Mouse (Mus musculus) kidney, adult 9 months (tissue): ENCODE measurements around the gene Rps18.
"Not testable (repeated sequence)": the region's sequence is repeated elsewhere in the genome, so short reads cannot be mapped to it uniquely, and the experiment has no call there.

ENCODE experiments used
- DNase-seq: peaks from one replicate; pipeline ENCODE4 v3.0.0; 2022

The Rps18 gene

DNA sequence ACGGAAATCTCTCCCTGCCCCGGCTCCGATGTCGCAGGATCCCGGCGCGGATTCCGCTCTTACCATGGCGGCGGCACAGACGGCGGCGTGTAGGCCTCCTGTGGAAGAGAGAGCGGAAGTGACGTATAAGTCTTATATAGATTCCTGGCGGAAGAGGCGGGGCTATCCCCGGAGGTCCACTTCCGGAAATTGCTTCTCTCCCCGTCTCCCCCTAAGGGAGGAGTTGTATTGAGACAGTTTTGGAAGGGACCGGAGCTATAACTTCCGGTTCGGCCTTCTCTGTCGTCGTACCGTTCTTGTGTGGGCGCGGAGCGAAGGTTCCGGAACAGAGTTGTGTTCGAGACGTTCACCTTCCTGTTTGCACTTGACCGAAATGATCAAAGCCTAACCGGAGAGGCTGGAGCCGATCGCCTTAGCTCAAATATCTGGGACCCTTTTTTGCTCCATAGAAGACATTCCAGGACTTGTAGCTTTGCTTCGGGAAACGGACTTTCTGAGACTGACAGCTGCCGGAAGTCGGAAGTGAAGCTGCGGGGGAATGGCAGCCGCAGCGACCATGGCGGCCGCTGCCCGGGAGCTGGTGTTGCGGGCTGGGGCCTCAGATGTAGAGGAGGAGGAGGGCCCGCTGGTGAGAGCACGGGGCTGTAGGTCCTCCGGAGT, at the start of gene Rps18, which contains the start of gene Vps52:
Rps18 (minus strand) TSS at position 447 of the 660 bp plus-strand sequence.
Vps52 (plus strand) TSS at position 258 of the 660 bp plus-strand sequence.
- peak; percentile 99 for DNase-seq

DNA sequence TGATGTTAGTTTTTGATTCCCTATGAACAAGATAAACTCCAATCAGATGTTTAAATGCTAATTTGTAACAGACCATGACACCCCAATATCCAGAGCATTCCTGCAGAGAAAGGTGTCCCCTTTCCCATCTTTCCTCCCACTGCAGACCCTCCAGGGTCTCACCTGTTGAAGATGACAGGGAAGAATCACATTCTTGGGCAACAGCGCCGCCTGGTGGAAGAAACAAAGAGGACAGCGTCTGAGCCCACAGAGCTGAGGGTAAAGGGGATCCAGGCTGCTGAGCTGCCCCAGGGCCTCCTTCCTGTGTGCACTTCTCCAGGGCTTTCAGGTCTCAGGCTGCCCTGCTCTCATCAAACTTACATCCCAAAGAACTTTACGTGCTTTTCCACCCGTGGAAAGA, 47.6 kb upstream of the Rps18 start:
- peak; percentile 44 for DNase-seq

DNA sequence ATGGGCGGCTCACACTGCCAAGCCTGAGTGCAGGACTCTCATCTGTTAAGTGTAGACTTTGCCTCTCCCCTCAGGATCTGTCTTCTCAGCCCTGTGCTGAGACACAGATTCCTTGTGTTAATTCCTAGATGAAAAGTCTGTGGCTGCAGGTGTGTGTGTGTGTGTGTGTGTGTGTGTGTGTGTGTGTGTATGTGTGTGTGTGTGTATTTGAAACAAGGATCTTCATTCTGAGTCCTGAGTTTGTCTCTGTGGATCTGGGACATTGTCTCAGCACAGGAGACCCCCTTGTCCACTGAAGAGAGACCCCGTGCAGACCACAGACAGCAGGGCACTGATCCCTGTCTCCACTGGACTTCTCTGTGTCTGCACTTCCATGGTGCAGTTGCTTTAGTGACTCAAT, 45.0 kb upstream of the Rps18 start:
- not testable (repeated sequence) for DNase-seq

DNA sequence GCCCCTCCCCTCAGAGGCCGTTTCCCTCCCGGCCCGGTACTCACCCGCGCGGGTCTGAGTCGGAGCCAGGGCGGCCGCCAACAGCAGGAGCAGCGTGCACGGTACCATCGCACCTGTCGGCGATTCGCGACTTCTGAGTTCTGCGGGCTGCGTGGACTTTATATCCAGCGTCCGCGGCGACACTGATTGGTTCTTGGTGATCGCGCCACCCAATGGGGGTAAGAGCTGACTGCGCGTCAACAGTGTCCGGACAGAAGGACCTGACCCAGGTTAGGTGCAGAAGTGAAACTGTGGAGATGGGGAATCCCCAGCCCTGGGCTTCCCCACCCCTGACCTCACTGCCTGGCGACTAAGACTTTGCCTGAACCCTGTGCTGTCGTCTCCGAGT, 44.3 kb upstream of the Rps18 start, which contains the start of gene H2-K1:
H2-K1 (minus strand) TSS at position 198 of the 388 bp plus-strand sequence.
- peak; percentile 97 for DNase-seq

DNA sequence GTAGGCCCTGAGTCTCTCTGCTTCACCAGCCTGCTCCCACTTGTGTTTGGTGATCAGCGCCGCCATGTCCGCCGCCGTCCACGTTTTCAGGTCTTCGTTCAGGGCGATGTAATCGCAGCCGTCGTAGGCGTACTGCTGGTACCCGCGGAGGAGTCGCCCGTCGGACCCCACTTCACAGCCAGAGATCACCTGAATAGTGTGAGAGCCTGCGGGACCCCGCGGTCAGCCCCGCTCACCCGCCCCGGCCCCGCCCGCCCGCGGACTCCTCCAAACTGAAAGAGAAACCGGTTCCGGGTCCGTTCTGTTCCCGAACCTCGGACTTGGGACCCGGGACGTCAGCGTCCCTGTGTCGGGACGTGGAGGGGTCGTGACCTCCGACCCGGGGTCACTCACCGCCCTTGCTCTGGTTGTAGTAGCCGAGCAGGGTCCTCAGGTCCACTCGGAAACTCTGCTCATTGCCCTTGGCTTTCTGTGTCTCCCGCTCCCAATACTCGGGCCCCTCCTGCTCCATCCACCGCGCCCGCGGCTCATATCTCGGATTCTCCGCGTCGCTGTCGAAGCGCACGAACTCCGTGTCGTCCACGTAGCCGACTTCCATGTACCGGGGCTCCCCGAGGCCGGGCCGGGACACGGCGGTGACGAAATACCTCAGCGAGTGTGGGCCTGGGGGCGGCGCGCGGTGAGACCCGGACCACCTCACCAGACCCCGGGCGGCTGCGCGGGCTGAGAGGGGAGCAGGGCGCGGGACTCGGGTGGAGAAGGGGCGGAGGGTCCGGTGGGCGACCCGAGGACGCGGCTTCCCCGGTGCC, 43.7 kb upstream of the Rps18 start:
- peak; percentile 51 for DNase-seq

DNA sequence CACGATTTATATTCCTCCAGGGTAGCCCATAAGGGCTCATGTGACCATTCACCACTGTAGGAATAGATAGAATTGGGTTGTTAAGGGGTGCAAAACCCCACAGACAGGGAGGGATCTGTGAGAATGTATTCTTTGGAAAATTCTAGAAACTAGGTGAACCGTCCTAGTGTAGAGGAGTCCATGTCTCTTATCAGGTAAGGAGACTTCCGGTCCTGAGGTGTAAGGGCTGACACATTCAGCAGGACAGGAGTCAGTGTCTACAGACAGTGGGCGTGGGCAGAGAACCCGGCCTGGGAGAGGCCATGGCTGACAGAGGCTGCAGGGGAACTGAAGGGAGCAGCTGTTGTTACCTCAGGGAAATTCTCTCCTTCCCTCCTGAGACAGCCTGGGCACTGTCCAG, 42.9 kb upstream of the Rps18 start:
- not testable (repeated sequence) for DNase-seq

DNA sequence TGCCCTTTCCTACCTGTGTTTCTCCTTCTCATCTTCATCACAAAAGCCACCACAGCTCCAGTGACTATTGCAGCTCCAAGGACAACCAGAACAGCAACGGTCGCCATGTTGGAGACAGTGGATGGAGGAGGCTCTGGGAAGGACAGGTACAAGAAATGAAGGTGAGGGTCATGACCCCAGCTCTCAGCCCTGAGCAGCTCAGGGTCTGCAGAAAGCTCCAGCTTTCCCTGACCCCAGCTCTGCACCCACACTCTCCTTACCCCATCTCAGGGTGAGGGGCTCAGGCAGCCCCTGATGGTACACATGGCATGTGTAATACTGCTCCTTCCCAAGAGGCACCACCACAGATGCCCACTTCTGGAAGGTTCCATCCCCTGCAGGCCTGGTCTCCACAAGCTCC, 41.2 kb upstream of the Rps18 start:
- DNase-seq = not testable (repeated sequence)

DNA sequence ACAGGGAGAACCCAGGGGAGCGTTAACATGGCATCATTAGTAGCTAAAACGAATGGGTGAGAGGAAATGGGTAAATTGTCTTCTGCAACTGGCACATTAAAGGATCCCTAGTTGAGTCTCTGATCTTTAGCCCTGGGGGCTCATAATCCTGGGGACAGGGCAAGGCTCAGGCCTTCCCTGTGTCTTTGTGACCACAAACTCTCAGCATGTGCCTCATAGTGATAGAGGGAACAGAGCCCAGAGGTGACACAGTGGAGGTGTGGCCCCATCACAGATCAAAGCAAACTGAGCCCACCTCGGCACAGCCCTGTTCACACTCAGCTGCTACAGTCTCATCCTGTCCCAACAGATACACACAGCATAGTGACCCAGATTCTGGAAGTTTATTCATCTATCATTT, 39.9 kb upstream of the Rps18 start:
- no peak for DNase-seq

DNA sequence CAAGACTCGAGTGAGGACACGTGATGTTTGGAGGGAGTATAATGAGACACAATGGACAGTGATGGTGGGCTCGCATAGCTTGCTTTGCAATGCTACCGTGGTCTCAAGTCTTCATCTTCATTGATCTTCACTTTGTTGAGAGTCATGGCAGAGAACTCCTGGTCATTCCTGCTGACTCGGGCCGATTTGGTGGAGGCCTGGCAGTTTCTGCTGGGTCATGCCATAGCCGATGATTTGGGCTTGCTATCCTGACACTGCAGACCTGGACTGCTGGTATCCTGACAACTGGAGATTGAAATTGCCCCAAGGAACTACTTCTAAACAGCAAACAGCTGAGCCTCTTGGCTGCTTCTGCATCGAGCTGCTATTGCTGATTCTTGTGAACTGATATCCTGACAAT, 39.2 kb upstream of the Rps18 start:
- no peak for DNase-seq

DNA sequence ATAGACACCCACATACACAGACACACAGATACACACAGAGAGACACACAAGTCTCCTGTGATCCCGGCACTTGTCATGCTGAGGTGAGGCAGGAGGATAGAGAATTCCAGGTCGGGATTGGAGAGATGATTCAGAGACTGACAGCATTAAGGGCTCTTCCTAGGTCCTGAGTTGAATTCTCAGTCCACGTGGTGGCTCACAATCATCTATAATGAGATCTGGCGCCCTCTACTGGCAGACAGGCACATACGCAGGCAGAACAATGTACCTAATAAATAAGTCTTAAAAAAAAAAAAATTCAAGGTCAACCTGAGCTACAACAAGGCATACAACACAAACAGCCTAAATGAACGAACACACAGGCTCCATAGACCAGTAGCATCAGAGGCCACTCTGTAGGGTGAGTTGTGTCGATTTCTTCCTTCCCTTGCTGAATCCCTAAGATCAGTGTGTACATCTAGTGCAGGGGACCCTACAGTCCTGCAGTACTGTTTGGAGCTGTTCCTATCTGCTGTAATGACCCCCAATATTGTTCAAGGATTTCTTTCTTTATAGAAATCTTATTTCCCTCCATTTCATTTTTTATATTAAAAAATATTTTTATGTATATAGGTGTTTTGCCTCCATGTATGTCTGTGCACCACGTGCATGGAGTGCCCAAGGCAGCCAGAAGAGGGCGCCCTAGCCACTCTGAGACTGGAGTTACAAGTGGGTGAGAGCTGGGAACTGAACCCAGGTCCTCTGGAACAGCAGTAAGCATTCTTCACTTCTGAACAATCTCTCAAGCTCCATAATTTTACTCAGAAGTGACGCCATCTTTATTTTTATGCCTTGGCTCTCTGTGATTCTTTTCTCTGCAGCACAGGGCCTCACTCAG, 36.2 kb upstream of the Rps18 start:
- peak; percentile 69 for DNase-seq

DNA sequence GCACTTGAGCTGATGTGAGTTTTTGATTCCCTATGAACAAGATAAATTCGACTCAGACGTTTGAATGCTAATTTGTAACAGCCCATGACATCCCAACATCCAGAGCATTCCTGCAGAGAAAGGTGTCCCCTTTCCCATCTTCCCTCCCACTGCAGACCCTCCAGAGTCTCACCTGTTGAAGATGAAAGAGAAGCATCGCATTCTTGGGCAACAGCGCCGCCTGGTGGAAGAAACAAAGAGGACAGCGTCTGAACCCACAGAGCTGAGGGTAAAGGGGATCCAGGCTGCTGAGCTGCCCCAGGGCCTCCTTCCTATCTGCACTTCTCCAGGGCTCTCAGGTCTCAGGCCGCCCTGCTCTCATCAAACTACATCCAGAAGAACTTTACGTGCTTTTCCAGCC, 26.3 kb upstream of the Rps18 start:
- DNase-seq = peak; percentile 72

DNA sequence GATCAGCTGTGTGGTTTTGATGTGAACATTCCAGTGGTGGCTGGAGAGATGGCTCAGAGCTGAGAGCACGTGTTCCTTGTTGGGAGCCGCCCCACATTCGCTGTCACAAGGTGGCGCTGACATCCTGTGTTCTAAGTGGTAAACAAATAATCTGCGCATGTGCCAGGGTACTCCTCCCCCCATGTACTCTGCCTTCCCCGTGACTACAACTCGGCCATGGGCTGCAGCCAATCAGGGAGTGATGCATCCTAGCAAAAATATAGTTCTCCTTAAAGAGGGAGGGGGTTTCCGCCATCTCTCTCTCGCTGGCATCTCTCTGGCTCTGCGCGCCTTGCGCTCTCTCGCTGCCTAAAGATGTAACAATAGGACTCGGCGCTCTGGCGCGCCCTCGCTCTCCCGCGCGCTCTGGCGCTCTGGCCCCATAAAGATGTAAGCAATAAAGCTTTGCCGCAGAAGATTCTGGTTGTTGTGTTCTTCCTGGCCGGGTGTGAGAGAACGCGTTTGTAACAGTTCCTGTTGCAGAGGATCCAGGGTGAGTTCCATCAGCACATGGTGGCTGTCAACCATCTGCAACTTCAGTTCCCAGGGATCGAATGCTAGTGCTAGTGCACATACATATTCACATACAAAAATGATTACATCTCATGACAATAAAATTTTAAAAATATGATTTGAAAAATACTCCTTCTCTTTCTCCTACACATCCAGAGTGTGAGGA, 25.6 kb upstream of the Rps18 start:
- DNase-seq = peak; percentile 97

DNA sequence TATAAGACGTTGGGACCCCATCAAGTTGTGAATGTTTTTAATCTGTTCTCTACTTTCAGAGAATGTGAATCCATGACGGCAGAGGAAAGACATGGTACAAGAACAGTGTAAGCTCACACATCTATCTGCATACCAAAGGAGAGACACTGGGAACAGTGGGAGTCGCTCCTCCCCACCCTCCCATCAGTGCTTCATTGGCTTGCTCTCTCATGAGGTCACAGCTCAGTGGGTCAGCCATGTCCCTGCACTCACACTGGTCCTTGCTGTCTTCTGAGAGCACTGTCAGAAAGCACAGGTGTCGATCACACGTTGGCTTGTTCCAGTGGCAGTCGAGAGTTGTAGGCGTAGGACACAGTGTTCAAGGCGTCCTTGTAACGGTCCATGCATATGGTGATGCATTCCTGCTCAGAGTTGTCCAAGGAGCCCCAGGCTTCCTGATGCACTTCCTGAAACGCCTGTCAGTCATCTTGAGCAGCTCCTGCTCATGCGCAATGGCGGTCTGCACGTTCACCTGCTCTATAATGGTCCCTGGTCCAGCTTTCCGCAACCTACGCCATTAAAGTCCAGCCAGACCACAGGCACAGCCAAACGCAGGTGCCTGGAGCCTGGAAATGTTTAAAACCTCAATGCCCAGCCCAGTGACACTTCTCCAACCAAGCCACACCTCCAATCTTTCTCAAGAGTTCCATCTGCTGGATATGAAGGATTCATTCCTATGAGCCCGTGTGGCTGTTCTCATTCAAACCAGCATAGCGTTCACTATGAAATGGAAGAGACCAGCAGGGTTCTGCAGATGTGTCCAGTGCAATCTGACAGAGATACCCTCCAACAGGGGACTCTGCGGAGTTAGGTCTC, 24.6 kb upstream of the Rps18 start:
- no peak for DNase-seq

DNA sequence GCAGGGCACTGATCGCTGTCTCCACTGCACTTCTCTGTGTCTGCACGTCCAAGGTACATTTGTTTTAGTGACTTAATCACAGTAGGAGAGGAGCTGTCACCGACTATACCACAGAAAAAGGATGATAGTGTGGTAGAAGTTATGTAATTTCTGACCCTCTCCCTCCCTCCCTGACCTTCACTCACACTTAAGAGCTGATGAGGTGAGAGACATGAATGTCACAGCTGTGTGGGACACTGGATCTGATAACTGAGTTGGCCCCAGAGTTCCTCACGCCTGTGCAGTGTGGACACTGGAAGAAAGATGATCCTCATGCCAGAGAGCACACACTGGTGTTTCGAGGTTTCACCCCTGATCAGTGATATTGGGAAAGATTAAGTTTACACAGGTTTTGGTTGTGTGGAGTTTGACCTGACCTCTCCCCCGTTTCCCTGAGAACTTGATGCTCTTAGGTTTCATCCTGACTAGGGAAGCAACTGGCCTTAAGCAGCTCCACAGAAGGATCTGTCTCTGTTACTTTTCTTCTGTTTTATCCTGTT, 23.8 kb upstream of the Rps18 start:
- DNase-seq = no peak

DNA sequence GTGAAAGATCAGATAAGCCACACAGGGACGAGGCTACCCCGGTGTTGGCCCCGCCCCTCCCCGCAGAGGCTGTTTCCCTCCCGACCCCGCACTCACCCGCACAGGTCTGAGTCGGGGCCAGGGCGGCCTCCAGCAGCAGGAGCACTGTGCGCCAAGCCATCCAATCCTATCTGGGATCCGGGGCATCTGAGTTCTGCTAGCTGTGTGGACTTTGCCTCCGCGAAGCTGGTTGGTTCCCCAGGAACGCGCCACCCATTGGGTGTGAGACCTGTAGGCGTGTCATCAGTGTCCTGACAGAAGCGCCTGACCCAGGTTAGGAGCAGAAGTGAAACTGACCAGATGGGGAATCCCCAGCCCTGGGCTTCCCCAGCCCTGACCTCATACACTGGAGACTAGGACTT, 22.8 kb upstream of the Rps18 start:
- peak; percentile 98 for DNase-seq

DNA sequence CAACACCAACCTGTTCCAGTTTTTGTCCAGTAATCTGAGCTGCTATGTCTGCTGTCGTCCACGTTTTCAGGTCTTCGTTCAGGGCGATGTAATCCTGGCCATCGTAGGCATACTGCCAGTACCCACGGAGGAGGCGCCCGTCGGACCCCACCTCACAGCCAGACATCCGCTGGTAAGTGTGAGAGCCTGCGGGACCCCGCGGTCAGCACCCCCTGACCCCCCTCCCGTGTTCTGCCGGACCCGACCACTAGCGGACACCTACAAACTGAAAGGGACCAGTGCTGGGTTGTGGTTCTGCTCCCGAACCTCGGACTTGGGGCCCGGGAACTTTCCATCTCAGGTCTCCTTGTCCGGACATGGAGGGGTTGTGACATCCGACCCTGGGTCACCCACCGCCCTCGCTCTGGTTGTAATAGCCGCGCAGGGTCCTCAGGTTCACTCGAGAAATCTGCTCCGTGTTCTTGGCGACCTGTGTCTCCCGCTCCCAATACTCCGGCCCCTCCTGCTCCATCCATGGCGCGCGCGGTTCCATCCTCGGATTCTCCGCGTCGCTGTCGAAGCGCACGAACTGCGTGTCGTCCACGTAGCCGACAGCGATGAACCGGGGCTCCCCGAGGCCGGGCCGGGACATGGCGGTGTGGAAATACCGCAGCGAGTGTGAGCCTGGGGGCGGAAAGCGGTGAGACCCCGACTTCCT, 22.2 kb upstream of the Rps18 start:
- DNase-seq = no peak

DNA sequence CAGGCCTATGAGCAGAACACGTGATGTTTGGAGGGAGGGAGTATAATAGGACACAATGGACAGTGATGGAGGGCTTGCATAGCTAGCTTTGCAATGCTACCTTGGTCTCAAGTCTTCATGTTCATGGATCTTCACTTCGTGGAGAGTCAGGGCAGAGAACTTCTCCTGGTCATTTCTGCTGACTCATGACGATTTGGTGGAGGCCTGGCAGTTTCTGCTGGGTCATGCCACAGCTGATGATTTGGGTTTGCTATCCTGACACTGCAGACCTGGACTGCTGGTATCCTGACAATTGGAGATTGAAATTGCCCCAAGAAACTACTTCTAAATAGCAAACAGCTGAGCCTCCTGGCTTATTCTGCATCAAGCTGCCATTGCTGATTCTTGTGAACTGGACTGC, 17.8 kb upstream of the Rps18 start:
- DNase-seq = no peak

DNA sequence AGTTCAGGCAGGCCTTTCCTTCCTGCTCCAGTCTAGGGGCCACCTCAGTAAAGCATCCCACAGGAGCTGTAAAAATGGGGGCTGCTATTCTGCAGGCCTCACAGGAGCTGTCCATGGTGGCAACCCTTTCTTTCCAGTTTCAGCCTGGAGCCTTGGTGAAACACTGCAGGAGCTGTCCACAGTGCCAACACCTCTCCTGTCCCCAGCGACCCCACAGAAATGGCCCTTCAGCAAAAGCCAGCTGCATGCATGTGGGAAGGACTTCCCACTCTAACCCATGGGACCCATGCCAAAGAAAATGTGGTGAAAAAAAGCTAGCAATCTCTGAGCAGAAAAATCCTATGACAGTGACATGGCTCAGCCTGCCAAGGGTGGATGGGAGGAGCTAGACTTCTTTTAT, 16.9 kb upstream of the Rps18 start:
- DNase-seq = no peak

DNA sequence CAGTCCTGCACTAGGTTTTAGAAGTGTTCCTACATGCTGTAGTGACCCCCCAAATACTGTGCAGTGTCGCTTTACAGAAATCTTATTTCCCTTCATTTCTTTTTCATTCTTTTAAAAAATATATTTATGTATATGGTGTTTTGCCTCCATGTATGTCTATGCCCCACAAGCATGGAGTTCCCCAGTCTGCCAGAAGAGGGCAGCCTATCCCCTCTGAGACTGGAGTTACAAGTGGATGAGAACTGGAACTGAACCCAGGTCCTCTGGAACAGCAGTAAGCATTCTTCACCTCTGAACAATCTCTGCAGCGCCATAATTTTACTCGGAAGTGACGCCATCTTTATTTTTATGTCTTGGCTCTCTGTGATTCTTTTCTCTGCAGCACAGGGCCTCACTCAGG, 13.6 kb upstream of the Rps18 start:
- DNase-seq = no peak

DNA sequence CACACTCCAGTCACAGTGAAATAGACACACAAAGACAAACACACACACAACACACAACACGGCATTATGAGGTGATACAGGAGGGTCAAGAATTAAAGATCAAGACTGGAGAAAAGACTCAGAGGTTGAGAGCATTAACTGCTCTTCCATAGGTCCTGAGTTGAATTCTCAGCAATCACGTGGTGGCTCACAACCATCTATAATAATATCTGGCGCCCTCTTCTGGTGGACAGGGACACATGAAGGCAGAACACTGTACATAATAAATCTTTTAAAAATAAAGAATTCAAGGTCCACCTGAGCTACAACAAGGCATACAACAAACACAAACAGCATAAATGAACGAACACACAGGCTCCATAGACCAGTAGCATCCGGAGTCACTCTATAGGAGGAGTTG, 13.1 kb upstream of the Rps18 start:
- DNase-seq = peak; percentile 68

DNA sequence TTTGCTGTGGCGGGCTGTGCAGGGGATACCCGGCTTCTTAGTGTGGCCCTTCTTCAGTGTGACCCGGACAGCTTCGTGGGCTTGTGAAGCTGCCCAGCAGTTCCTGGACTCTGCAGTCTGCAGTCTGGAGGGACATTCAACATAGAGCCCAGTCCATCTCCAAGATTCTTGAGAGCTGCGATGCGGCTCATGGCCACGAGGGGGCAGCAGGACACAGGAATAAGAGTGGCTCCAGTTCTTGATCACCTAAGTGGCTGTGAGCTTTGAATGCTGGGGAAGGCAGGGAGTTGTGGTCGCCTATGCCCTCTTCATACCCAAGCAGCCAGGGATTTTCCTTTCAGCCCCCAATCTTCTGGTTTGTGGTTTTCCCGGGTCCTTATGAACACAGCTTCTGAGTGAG, 12.7 kb upstream of the Rps18 start:
- DNase-seq = peak; percentile 89
